Mouse (Mus musculus): ENCODE measurements at regions not wholly inside any gene's neighbourhood (a gene's known extent, or its start where the extent isn't known, plus 50 kb on each side); places are given as distances from the start of the nearest gene placed in this dataset.

GRCm38 (mm10) chr12:45489029-45489428 lies 414.5 kb upstream of the Stxbp6 start:
- TF ChIP-seq CTCF (IDR thresholded peaks at IDR 0.05; ENCODE audit: borderline replicate concordance, insufficient read depth, low read depth, low read length) (no peak), POLR2A (IDR thresholded peaks at IDR 0.05; ENCODE audit: borderline replicate concordance, insufficient read depth, low read length) (no peak)
